Mouse (Mus musculus) liver, postnatal 0 days (tissue): Measurements from ENCODE around the gene Shbg.

ENCODE experiments used
- CTCF ChIP-seq: sonication (generic); IDR thresholded peaks from 2 replicates; pipeline ENCODE4 v1.5.1; 2016; ENCODE audit warnings: antibody characterized with exemption, low read depth
- EP300 ChIP-seq: IDR thresholded peaks from 2 replicates; pipeline ENCODE4 v1.6.1; 2016; ENCODE audit warnings: antibody characterized with exemption, low read depth, mild to moderate bottlenecking

DNA sequence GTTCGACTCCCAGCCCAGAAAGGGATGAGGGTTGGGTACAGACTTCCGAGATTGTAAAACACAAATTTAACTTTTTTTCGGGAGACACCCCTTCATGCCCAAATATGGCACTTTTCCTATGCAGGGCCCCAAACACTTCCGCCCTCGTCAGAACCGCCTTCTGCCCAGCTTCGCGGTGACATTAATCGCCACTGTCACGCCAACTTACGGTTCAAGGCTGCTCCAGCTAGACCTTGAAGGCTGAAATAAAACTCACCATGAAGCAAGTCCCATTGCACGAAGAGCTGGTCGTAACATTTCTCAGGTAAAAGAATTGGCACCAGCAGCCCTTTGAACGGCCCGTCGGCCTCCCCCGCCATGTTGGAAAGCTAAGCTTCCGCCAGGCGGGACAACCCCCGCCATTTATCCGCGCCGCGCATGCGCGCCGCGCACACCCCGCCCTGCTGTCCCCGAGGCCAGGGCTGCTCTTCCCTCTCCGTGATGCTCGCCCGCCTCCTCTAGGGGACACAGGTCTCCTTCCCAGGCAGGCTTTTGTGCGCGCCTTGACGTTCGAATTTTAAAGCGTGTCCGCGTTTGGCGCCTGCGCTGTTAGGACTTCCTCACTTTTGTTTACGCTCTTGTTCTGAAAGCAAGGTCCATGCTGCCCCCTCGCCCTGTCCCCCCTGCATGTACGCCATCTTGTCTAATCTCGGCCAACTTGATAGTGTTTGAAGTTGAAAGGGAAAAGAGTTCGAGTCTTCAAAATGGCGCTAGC is 44.7 kb upstream of the Shbg start, which contains the start of gene Mpdu1:
- TF ChIP-seq CTCF (peak; percentile 61), EP300 (peak; percentile 64; the same call in 1 of the 2 replicates)
